Mouse (Mus musculus): Measurements from ENCODE around the gene Ppm1m. TPM values are rescaled to one million over a fixed set of nuclear protein-coding genes. Genes with fewer than 3 reads are reported as not detected.

Gene Ppm1m
- 13.0 and 13.4 TPM in 2 replicates for polyA plus RNA-seq (2014; fragmentation: Nextera tagmentation; extraction: Ambion mirVana)

- Histone ChIP-seq H3K4me3 (replicated peaks; ENCODE audit: low read length) (peak within 1 kb of the TSS; percentile 43), H3K36me3 (replicated peaks; ENCODE audit: control insufficient read depth, insufficient read depth) (no peaks in the 10 kb centered on the region), H3K9ac (peak within 1 kb of the TSS; percentile 58), H3K27ac (no peak within 1 kb of the TSS), H3K4me2 (replicated peaks) (peak within 1 kb of the TSS; percentile 63), H3K27me3 (ENCODE audit: control insufficient read depth, insufficient read depth, low read length) (no peaks in the 10 kb centered on the region), H3K4me1 (replicated peaks; ENCODE audit: control insufficient read depth, insufficient read depth, low read length) (peaks cover 33% of the 10 kb centered on the region), H3K9me3 (ENCODE audit: control insufficient read depth, low read length) (no peaks in the 10 kb centered on the region)
- 40% methylated on average over 18 of the region's 18 CpGs for WGBS
- ATAC-seq (ENCODE audit: low FRiP score), result no peak
- no peak for DNase-seq (ENCODE audit: low spot score)
Measured at GRCm38 (mm10) chr9:106199535-106200272, at the start of gene Ppm1m. TSS of gene Ppm1m (minus strand) at chr9:106199746.

- H3K27ac ChIP-seq, result no peak overlapping the region
- H3K9ac ChIP-seq, result no peak overlapping the region
- peaks cover 57% of the 10 kb centered on the region for H3K36me3 ChIP-seq (replicated peaks; ENCODE audit: control insufficient read depth, insufficient read depth)
- DNase-seq (ENCODE audit: low spot score) (no peak), ATAC-seq (ENCODE audit: low FRiP score) (no peak)
- no peaks in the 10 kb centered on the region for H3K27me3 ChIP-seq (ENCODE audit: control insufficient read depth, insufficient read depth, low read length)
- H3K4me3 ChIP-seq (replicated peaks; ENCODE audit: low read length), result no peak overlapping the region
- peaks cover 15% of the 10 kb centered on the region for H3K4me1 ChIP-seq (replicated peaks; ENCODE audit: control insufficient read depth, insufficient read depth, low read length)
- 81% methylated on average over 19 of the region's 19 CpGs for WGBS
- H3K4me2 ChIP-seq (replicated peaks), result no peak overlapping the region
- H3K9me3 ChIP-seq (ENCODE audit: control insufficient read depth, low read length), result no peaks in the 10 kb centered on the region
Measured at GRCm38 (mm10) chr9:106242813-106243488, 43.4 kb upstream of the Ppm1m start.

GRCm38 (mm10) chr9:106241541-106242164 is 42.1 kb upstream of the Ppm1m start:
- no peak for DNase-seq (ENCODE audit: low spot score)
- peaks cover 70% of the 10 kb centered on the region for H3K36me3 ChIP-seq (replicated peaks; ENCODE audit: control insufficient read depth, insufficient read depth)
- no peak overlapping the region for H3K4me2 ChIP-seq (replicated peaks)
- 96% methylated on average over 10 of the region's 10 CpGs for WGBS
- H3K4me3 ChIP-seq (replicated peaks; ENCODE audit: low read length), result no peak overlapping the region
- H3K9me3 ChIP-seq (ENCODE audit: control insufficient read depth, low read length), result no peaks in the 10 kb centered on the region
- ATAC-seq (ENCODE audit: low FRiP score), result no peak
- H3K4me1 ChIP-seq (replicated peaks; ENCODE audit: control insufficient read depth, insufficient read depth, low read length), result peaks cover 8% of the 10 kb centered on the region
- no peak overlapping the region for H3K9ac ChIP-seq
- H3K27ac ChIP-seq, result no peak overlapping the region
- H3K27me3 ChIP-seq (ENCODE audit: control insufficient read depth, insufficient read depth, low read length), result no peaks in the 10 kb centered on the region

GRCm38 (mm10) chr9:106237878-106238277 is 38.3 kb upstream of the Ppm1m start:
- H3K4me3 ChIP-seq (replicated peaks; ENCODE audit: low read length), result no peak overlapping the region
- 95% methylated on average over 10 of the region's 10 CpGs for WGBS
- H3K27me3 ChIP-seq (ENCODE audit: control insufficient read depth, insufficient read depth, low read length), result no peaks in the 10 kb centered on the region
- no peak overlapping the region for H3K9ac ChIP-seq
- no peaks in the 10 kb centered on the region for H3K4me1 ChIP-seq (replicated peaks; ENCODE audit: control insufficient read depth, insufficient read depth, low read length)
- H3K9me3 ChIP-seq (ENCODE audit: control insufficient read depth, low read length), result no peaks in the 10 kb centered on the region
- ATAC-seq (ENCODE audit: low FRiP score) (no peak), DNase-seq (ENCODE audit: low spot score) (no peak)
- peaks cover 99% of the 10 kb centered on the region for H3K36me3 ChIP-seq (replicated peaks; ENCODE audit: control insufficient read depth, insufficient read depth)
- H3K4me2 ChIP-seq (replicated peaks), result no peak overlapping the region
- H3K27ac ChIP-seq, result no peak overlapping the region

GRCm38 (mm10) chr9:106237401-106237800 is 37.9 kb upstream of the Ppm1m start:
- Histone ChIP-seq H3K4me1 (replicated peaks; ENCODE audit: control insufficient read depth, insufficient read depth, low read length) (no peaks in the 10 kb centered on the region), H3K4me3 (replicated peaks; ENCODE audit: low read length) (no peak overlapping the region), H3K27me3 (ENCODE audit: control insufficient read depth, insufficient read depth, low read length) (no peaks in the 10 kb centered on the region), H3K27ac (no peak overlapping the region), H3K36me3 (replicated peaks; ENCODE audit: control insufficient read depth, insufficient read depth) (peaks cover 100% of the 10 kb centered on the region), H3K4me2 (replicated peaks) (no peak overlapping the region), H3K9ac (no peak overlapping the region), H3K9me3 (ENCODE audit: control insufficient read depth, low read length) (no peaks in the 10 kb centered on the region)
- ATAC-seq (ENCODE audit: low FRiP score), result no peak
- DNase-seq (ENCODE audit: low spot score), result no peak
- WGBS, result 87% methylated on average over 8 of the region's 8 CpGs

- H3K36me3 ChIP-seq (replicated peaks; ENCODE audit: control insufficient read depth, insufficient read depth), result peaks cover 97% of the 10 kb centered on the region
- WGBS, result 89% methylated on average over 3 of the region's 3 CpGs
- H3K4me2 ChIP-seq (replicated peaks), result no peak overlapping the region
- H3K4me1 ChIP-seq (replicated peaks; ENCODE audit: control insufficient read depth, insufficient read depth, low read length), result no peaks in the 10 kb centered on the region
- no peak overlapping the region for H3K27ac ChIP-seq
- no peaks in the 10 kb centered on the region for H3K9me3 ChIP-seq (ENCODE audit: control insufficient read depth, low read length)
- no peak overlapping the region for H3K4me3 ChIP-seq (replicated peaks; ENCODE audit: low read length)
- ATAC-seq (ENCODE audit: low FRiP score) (no peak), DNase-seq (ENCODE audit: low spot score) (no peak)
- H3K27me3 ChIP-seq (ENCODE audit: control insufficient read depth, insufficient read depth, low read length), result no peaks in the 10 kb centered on the region
- no peak overlapping the region for H3K9ac ChIP-seq
Measured at GRCm38 (mm10) chr9:106236818-106237211, 37.3 kb upstream of the Ppm1m start.

GRCm38 (mm10) chr9:106236156-106236817 is 36.7 kb upstream of the Ppm1m start:
- DNase-seq (ENCODE audit: low spot score) (no peak), ATAC-seq (ENCODE audit: low FRiP score) (no peak)
- WGBS, result 85% methylated on average over 23 of the region's 23 CpGs
- Histone ChIP-seq H3K4me2 (replicated peaks) (no peak overlapping the region), H3K4me3 (replicated peaks; ENCODE audit: low read length) (no peak overlapping the region), H3K9me3 (ENCODE audit: control insufficient read depth, low read length) (no peaks in the 10 kb centered on the region), H3K27me3 (ENCODE audit: control insufficient read depth, insufficient read depth, low read length) (no peaks in the 10 kb centered on the region), H3K36me3 (replicated peaks; ENCODE audit: control insufficient read depth, insufficient read depth) (peaks cover 92% of the 10 kb centered on the region), H3K4me1 (replicated peaks; ENCODE audit: control insufficient read depth, insufficient read depth, low read length) (no peaks in the 10 kb centered on the region), H3K9ac (no peak overlapping the region), H3K27ac (no peak overlapping the region)

GRCm38 (mm10) chr9:106235194-106235830 is 35.8 kb upstream of the Ppm1m start:
- ATAC-seq (ENCODE audit: low FRiP score), result no peak
- Histone ChIP-seq H3K4me2 (replicated peaks) (no peak overlapping the region), H3K4me1 (replicated peaks; ENCODE audit: control insufficient read depth, insufficient read depth, low read length) (no peaks in the 10 kb centered on the region), H3K36me3 (replicated peaks; ENCODE audit: control insufficient read depth, insufficient read depth) (peaks cover 82% of the 10 kb centered on the region), H3K9ac (no peak overlapping the region), H3K27ac (no peak overlapping the region), H3K4me3 (replicated peaks; ENCODE audit: low read length) (no peak overlapping the region), H3K27me3 (ENCODE audit: control insufficient read depth, insufficient read depth, low read length) (no peaks in the 10 kb centered on the region), H3K9me3 (ENCODE audit: control insufficient read depth, low read length) (no peaks in the 10 kb centered on the region)
- 92% methylated on average over 23 of the region's 23 CpGs for WGBS
- DNase-seq (ENCODE audit: low spot score), result no peak

- H3K36me3 ChIP-seq (replicated peaks; ENCODE audit: control insufficient read depth, insufficient read depth), result peaks cover 68% of the 10 kb centered on the region
- H3K9ac ChIP-seq, result no peak overlapping the region
- no peaks in the 10 kb centered on the region for H3K27me3 ChIP-seq (ENCODE audit: control insufficient read depth, insufficient read depth, low read length)
- no peak overlapping the region for H3K27ac ChIP-seq
- ATAC-seq (ENCODE audit: low FRiP score), result no peak
- H3K4me2 ChIP-seq (replicated peaks), result no peak overlapping the region
- 85% methylated on average over 6 of the region's 6 CpGs for WGBS
- H3K4me3 ChIP-seq (replicated peaks; ENCODE audit: low read length), result no peak overlapping the region
- no peak for DNase-seq (ENCODE audit: low spot score)
- no peaks in the 10 kb centered on the region for H3K4me1 ChIP-seq (replicated peaks; ENCODE audit: control insufficient read depth, insufficient read depth, low read length)
- no peaks in the 10 kb centered on the region for H3K9me3 ChIP-seq (ENCODE audit: control insufficient read depth, low read length)
Measured at GRCm38 (mm10) chr9:106233953-106234352, 34.4 kb upstream of the Ppm1m start.
